Mouse (Mus musculus): ENCODE data around the gene Zfp445. TPM values are rescaled to one million over a fixed set of nuclear protein-coding genes. Genes with fewer than 3 reads are reported as not detected.

Gene Zfp445
- polyA plus RNA-seq, 1 experiment from 2014 or later = 115 TPM

Other genes with a start within 250 kb of the Zfp445 start
- gene Topaz1, start 118.7 kb downstream of the Zfp445 start, polyA plus RNA-seq (2015; fragmentation: Nextera tagmentation; extraction: Ambion mirVana) = not detected in 2 replicates
- gene Tcaim, start 60.5 kb downstream of the Zfp445 start, polyA plus RNA-seq (2015; fragmentation: Nextera tagmentation; extraction: Ambion mirVana) = 7.4 and 7.7 TPM in 2 replicates
- gene Gm35549, start 22.0 kb downstream of the Zfp445 start, polyA plus RNA-seq (2015; fragmentation: Nextera tagmentation; extraction: Ambion mirVana) = 0.45 and 0.50 TPM in 2 replicates
- 4.1 and 4.6 TPM in 2 replicates for gene Zkscan7, start 19.7 kb upstream of the Zfp445 start, polyA plus RNA-seq (2015; fragmentation: Nextera tagmentation; extraction: Ambion mirVana)
- gene Zfp105, start 57.1 kb upstream of the Zfp445 start, polyA plus RNA-seq (2015; fragmentation: Nextera tagmentation; extraction: Ambion mirVana) = 22.5 and 23.7 TPM in 2 replicates
- 31.4 and 33.5 TPM in 2 replicates for gene 1110059G10Rik, start 85.0 kb upstream of the Zfp445 start, polyA plus RNA-seq (2015; fragmentation: Nextera tagmentation; extraction: Ambion mirVana)
- 28.2 and 29.1 TPM in 2 replicates for gene Kif15, start 85.0 kb upstream of the Zfp445 start, polyA plus RNA-seq (2015; fragmentation: Nextera tagmentation; extraction: Ambion mirVana)
- 19.4 and 24.1 TPM in 2 replicates for gene Tmem42, start 155.3 kb upstream of the Zfp445 start, polyA plus RNA-seq (2015; fragmentation: Nextera tagmentation; extraction: Ambion mirVana)
- 0.78 and 0.95 TPM in 2 replicates for gene Tgm4, start 168.7 kb upstream of the Zfp445 start, polyA plus RNA-seq (2015; fragmentation: Nextera tagmentation; extraction: Ambion mirVana)
- 80.8 and 81.0 TPM in 2 replicates for gene Zdhhc3, start 247.2 kb upstream of the Zfp445 start, polyA plus RNA-seq (2015; fragmentation: Nextera tagmentation; extraction: Ambion mirVana)
- gene Exosc7, start 247.2 kb upstream of the Zfp445 start, polyA plus RNA-seq (2015; fragmentation: Nextera tagmentation; extraction: Ambion mirVana) = 92.6 and 98.2 TPM in 2 replicates

Measured in forebrain, embryonic 15.5 days (tissue).